Mouse (Mus musculus): Measurements from ENCODE around the gene Rhobtb1. TPM values are rescaled to one million over a fixed set of nuclear protein-coding genes. Genes with fewer than 3 reads are reported as not detected.

The Rhobtb1 gene
- polyA plus RNA-seq, 1 experiment from 2014 or later: 28.4 TPM

Other genes with a start within 250 kb of the Rhobtb1 start
- 3.0 and 3.2 TPM in 2 replicates for gene A930033H14Rik, start 61.7 kb downstream of the Rhobtb1 start, polyA plus RNA-seq (2015; fragmentation: Nextera tagmentation; extraction: Ambion mirVana)
- 349 and 373 TPM in 2 replicates for gene Cdk1, start 201.5 kb downstream of the Rhobtb1 start, polyA plus RNA-seq (2015; fragmentation: Nextera tagmentation; extraction: Ambion mirVana)
- 23.1 and 24.3 TPM in 2 replicates for gene Ank3, start 247.3 kb downstream of the Rhobtb1 start, polyA plus RNA-seq (2015; fragmentation: Nextera tagmentation; extraction: Ambion mirVana)

Data from embryonic facial prominence, embryonic 15.5 days (tissue).